Mouse (Mus musculus) megakaryocyte-erythroid progenitor cell, adult 5-6 weeks (primary cell): ENCODE results near the gene Plin5. TPM values are rescaled to one million over a fixed set of nuclear protein-coding genes. Genes with fewer than 3 reads are reported as not detected.

Source experiments
- ATAC-seq: replicated peaks from 2 replicates; pipeline ENCODE4 v1.8.0; 2016; ENCODE audit warnings: mild to moderate bottlenecking, inconsistent platforms; ENCODE audit not compliant: severe bottlenecking, poor library complexity, low FRiP score, low TSS enrichment
- total RNA-seq, 2 experiments: library from RNA; stranded (forward) in 1 of 2; stranded (reverse) in 1 of 2; fragments of 200-1000, 215-1000 nt in 1 of 2; fragments of >200 nt in 1 of 2; fragmentation: Nextera tagmentation in 1 of 2; gene quantifications; 2 replicates each; pipeline ENCODE4 v1.2.3; 2014 to 2017

Gene Plin5
- total RNA-seq, 2 experiments from 2014 or later = not detected

DNA sequence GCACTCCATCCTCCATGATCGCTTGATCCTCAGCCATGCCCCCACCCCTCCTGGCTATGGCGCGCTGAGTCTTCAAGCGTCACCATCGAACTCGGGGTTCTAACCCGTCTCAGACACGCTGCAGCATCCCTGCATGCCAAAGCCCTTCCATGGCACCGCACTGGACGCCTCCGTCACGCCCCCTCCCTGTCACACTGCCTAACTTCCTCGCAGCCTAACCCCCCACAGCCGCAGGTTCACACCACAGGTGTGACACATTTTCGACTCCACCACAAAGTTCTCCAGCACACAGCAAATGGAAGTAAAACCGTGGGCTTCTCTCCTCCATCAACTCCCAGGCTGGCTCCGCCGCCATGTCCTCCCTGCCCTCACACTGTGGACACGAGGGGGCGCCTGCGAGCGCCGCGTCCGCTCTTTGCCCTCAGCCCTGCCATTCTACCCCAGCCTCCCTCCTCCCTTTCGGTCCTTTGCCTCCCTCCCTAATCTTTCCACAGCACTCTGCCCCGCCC lies 17.1 kb upstream of the Plin5 start:
- peak; percentile 75 for ATAC-seq

DNA sequence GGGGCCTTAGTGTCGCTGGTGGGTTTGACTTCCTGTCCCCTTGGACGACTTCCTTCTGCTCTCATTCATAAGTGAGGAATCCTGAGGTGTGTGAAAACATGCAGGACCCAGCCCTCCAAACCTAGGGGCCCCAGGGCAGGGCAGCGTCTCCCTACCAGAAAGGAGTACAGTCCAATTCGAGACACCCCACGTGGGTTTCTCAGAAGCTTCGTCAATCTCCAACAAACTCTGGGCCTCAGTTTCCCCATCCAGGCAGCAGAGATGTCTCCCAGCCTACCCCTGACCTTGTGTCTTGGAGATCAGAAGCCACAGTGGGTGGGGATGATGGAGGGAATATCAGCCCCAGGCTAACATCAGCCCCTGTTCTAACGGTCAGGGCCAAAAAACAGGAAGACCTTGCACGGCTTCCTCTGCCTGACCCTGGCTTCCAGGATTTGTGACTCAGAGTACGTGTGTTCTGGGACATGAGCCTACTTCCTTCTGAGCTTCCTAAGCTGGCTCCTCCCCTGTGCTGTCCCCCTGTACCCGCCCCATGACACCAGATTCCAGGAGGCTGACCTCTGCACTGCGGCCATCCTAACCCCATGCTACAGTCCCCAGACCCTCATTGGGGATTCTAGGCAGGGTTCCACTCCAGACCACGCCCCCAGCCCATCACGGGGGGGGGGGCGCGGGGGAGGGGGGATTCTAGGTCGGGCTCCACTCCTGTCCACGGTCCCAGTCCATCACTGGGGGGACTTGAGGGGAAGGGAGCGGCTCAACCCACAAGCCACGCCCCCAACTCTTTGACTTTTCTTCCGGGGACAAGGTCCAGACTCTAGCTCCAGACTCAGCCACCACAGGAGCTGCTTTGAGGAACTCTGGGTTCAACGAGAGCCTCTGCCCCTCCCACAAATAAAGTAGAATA lies 16.3 kb upstream of the Plin5 start:
- no peak for ATAC-seq

DNA sequence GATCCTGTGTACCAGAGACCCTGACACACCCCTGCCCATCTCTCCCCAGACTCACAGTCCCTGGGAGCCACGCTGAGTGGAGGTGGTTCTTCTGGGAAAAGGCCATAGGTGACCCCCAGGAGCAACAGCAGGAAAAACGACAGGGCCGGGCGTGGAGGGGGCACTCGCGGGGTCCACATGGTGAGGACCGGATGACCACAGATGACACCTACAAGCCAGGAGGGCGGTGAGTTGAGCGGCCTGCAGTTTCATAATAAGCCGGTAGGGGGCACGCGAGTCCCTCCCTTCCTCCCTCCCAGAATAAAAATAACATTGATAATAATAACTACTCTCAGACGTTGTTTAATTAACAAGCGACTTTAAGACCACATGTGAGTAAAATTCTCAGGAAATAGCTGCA lies 15.3 kb upstream of the Plin5 start:
- ATAC-seq = 0 out of 2 replicates have a peak, but pooled peaks have one; percentile 23

DNA sequence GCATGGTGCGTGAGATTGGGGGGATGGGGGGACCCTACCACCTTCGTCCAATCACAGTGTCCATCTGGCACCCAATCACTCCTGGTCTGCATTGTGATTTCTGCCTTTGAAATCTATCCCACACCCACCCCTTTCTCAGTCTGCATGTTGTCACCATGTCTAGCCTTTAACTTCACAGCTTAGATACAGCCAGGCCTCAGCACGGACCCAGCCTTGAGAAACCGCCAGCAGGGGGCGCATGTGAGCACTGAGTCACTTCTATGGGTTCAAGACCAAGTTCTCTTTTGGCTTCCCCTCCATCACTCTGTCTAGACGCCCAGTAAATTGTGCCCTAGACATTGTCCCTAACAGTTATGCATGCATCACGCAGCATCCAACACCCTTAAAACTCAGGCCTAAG lies 14.4 kb upstream of the Plin5 start:
- peak; percentile 32; the same call in 1 of the 2 replicates for ATAC-seq

DNA sequence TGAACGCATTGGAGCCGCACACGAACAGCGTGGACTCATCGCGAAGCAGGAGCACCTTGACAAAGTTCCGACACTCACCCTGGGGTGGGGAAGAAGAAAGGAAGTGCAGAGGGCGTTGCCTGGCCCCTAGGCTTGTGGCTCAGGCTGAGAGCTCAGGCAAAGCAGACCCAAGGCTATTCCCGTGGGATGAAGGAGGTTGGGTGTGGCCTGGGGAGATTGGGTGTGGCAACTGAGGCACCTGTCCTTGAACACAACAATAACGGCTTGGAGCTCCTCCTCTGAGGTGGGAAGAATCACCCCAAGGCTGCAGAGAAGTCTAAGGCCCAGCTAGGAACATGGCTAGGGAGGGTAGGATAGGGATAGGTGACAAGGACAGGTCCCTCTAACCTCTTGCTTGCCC lies 13.7 kb upstream of the Plin5 start:
- ATAC-seq = no peak

DNA sequence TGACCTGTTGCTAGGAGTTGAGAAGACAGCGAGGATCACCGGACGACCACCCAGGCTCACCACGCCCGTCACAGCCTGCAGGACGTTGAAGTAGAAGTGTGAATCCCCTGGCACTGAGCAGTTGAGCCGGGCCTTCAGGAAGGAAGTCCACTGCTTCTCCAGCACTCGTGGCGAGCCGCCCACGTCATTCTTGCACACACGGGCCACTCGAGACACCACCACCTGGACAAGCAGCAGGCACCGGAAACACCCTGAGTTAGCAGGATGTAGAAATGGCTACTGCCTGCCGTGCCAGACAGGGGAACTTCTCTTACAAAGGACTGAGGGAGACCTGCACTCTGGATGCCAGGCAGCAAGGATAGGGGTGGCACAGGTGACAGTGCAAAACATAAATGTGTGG lies 10.8 kb upstream of the Plin5 start:
- no peak for ATAC-seq

DNA sequence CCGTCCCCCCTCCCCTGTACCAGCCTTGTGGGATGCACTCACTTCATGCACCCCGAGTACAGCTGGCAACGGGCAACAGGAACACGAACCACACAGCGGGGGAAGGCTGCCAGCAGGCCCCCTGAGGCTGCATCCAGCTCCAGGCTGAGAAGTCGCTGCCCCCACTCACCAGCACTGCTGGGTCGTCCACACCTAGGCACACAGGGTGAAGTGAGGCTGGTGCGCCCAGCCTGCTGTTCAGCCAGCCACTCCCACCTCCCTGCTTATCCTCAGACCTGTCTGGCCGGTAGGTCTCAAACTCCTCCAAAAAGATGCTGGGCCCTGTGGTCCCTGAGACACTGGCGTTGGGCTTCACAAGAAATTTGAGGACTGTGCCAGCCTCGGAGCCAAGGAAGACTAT lies 8.8 kb upstream of the Plin5 start:
- ATAC-seq = no peak

DNA sequence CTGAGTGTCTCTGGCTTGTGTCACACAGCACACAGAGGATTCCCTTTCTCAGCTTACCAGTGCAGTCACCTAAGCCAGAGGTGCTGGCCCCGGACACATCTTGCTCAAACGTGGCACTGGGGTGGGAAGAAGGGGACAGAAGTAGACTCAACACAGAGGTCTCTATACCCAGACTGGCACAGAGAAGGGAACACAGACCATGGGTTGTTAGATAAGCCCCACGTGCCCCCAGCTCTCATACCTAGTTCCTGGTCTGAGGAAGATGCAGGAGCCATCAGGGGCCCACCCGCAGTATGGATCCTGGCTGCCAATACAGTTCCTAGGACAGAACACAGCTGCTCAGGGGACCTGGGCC lies 7.9 kb upstream of the Plin5 start:
- ATAC-seq = no peak

DNA sequence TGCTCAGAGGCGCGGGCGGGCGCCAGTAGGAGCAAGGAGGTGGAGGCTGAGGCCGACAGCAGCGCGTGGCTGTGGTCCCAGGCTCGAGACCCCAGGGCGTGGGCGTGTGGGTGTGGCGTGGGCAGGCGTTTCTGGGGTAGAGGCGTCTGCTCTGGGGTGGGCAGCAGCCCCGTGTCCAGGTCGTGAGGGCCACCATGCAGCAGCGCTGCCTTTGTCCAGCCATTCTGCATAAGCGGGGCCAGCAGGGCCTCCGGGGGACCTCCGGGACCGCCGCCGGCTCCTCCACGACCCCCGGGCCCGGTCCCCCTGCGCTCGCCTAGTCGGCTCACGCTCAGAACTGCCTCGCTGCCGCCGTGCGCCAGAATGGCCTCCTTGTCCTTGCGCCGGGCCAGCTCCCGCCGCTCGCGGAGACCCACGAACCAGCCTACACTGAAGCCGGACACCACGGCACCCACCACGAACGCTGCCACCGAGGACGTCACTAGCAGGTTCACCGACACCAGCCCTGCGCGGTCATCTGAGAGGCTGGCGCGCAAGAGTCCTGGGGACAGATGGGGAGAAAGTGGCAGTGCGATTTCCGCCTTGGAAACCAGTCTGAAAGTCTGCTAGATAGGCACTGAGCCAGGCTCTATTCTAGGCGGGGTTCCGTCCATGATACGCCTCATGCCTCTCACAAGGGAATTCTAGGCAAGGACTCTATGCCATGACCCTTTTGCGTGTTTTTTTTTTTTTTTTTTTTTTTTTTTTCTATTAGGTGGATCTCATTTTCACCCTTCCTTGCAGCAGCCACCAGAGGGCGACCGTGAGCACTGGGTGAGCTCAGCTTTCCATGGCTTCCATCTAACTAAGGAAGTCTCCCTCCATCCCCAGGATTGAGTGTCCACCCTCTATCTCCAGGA lies 7.2 kb upstream of the Plin5 start:
- no peak; the same call in 1 of the 2 replicates for ATAC-seq

DNA sequence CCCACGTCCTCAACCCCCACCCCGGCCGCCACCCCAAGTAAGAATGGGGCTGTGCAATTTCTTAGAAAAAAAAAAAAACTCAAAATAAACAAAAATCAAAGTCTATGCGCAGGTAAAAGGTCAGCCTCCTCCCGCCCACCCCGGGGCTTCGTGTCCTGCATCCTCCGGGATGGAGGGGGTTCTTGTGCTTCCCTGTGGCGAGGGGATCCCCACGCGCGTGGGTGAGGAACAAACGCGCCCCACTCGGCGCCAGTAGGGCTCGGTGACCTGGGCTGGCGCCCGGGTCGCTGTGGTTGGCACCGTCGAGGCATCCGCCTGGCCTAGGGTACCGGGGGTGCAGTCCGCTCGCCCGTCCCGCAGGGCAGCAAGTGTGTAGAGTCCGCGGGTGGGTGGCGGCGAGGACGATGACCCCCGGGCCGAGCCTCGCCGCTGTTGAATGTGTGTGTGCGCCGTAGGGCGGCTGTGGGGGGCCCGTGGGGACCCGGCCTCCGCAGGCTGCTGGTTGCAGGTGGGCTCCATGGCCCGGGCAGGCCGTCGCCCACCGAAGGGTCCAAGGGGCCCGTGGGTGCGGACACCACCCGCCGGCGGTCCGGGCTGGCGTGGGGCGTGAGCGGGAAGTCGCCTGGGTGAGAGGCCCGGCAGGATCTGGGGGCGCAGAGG lies 6.4 kb upstream of the Plin5 start:
- no peak for ATAC-seq

DNA sequence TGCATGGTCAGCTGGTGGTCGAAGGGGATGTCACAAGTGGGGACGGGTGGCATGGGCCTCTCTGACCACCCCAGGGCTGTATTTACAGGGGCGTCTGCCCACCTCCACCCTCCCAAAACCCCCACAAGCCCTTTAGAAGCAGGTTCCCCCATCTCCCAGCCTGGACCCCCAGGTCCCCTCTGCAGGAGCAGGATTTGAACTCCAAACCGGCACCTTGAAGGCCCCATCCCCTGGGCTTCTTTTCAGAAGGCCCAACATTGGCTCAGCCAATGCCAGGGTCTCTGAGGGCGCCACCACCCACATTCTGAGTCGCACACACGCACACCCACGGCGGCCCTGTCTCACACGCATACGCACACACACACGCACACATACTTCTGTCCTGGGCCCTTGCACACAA lies 5.8 kb upstream of the Plin5 start:
- no peak for ATAC-seq

DNA sequence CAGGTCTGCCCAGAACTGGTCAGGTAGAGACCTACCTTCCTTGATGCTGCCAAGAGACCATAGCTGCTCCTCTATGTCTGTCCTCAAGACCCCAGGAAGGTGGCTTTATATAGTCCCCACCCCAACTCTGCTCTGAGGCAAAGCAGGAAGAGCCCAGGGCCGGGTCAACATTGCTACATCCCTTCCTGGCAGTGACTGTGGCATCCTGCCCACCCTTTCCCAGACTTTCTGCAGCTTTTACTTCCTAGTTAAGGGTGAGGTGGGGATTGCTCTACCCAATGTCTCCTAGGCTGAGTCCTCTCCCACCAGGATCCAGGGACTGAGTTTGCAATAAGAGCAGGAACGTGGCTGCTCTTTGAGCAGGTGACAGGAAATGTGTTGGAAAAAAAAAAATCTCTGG lies 4.4 kb upstream of the Plin5 start, which contains the start of gene Lrg1:
Lrg1 (minus strand) TSS at position 176 of the 400 bp plus-strand sequence.
- no peak for ATAC-seq

DNA sequence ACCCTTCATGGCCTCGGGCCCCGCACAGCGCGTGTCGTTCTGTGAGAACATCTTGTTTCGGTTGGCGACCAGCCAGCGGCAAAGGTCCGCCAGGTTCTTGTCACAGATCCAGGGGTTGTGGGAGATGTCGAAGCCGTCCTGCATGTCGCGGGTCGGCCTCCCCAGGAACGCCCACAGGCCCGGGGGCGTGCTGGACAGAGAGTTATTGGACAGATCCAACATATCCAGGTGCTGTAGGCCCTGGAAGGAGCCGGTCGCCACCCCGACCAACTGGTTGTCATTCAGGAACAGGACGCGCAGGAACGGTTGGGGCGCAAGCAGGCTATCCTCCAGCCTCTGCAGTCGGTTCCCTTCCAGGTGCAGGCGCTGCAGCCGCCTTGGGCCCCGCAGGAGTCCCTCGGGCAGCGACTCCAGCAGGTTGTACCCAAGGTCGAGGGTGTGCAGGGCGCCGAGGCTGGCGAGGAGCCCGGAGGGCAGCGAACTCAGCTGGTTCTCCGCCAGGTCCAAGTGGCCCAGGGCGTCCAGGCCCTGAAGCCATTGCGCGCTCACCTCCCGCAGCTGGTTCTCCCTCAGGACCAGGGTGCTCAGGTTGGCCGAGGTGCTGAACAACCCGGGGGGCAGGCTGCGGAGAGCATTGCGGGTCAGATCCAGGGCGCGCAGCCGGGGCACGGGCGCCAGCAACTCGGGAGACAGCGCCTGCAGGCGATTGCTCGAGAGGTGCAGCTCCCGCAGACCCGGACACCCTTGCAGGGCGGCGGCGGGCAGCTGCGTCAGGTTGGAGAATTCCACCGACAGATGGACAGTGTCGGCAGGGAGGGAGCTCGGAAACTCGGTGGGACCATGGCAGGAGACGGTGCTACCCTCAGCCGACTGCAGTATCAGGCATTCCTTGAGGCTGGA lies 2.8 kb upstream of the Plin5 start:
- no peak for ATAC-seq

DNA sequence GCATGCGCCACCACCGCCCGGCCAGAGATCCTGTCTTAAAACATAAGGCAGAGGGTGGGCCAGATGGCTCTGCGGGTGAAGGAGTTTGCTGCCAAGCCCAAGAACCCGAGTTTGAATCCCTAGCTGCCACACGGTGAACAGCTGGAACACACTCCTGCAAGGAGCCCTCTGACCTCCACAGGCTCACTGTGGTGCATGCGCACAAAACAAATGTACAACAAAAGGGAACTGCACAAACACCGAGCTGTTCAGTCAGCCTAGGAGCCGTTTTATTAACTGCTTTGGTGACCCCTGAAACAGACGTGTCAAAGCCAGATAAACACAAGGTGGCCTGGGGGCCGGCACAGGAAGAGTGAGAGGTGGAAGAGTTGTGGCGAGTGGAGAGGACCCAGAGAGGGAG lies 2.0 kb upstream of the Plin5 start:
- no peak for ATAC-seq

DNA sequence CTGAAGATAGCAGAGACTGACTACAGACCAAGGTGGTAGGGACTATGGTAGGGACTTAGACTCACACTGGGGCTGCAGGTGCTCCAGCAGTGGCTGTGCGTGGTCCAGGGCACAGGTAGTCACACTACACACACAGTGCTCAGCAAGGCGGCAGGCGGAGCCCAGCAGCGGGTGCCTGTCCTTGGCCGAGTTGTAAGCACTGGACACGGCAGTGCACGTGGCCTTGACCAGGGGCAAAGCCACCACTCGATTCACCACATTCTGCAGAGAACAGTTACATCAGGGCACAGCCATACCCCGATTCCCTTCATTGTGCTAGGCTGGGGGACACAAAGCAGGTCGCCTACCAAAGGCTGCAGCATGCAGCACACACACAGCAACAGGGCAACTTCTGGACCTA lies 1.2 kb downstream of the Plin5 start:
- no peak for ATAC-seq

DNA sequence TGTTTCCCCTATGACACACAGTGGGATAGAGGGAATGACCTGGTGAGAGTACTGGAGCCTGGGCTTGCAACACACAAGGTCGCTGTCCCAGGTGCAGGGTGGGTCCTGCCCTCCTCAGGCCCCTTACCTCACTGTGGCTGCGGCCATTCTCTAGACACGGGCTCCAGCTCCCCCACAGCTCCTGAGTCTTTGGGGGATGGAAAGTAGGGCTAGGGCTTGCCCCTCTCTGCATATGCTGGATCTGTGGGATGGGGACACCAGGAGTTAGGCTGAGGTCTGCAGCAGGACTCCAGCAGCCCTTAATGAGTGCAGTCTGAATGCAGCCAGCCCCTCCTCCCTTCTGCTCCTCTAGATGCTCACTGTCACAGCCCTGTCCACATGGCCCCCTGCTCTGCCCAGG lies 4.7 kb downstream of the Plin5 start:
- no peak for ATAC-seq

DNA sequence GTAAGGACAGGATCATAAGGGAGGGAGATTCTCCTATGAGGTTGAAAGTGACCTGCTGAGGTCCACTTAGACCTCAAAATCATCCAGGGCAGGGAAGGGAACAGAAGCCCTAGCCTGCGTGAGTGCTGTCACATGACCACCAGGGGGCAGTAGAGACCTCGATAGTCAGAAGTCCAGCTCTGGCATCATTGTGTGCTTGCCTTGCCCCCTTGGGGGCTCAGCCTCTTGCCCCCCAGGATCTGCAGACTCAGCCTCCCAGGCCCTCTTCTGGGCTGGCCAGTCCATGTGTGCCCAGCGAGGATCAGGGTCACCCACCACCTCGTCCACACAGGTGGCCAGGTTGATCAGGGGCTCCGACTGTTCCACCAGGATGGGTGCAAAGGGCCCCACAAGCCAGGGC lies 5.5 kb downstream of the Plin5 start:
- peak; percentile 76; the same call in 1 of the 2 replicates for ATAC-seq

DNA sequence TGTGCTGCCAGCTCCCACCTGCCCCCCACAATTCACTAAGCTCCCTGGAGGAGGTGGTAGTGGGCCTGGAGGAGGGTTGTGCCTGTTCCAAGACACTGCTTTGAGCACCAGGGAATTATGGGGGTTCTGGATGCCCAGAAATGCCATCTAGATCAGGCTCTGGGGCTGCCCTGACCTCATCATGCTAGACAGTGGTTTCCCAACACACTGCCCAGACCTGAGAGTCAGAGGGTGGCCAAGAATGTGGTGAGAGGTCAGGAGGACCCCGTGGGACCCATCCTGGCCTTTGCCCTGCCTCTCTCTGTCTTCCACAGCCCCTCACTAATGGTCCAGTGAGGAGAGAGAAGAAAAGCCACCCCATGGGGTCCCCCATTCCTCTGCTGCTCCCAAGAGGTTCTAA lies 6.4 kb downstream of the Plin5 start:
- no peak for ATAC-seq

DNA sequence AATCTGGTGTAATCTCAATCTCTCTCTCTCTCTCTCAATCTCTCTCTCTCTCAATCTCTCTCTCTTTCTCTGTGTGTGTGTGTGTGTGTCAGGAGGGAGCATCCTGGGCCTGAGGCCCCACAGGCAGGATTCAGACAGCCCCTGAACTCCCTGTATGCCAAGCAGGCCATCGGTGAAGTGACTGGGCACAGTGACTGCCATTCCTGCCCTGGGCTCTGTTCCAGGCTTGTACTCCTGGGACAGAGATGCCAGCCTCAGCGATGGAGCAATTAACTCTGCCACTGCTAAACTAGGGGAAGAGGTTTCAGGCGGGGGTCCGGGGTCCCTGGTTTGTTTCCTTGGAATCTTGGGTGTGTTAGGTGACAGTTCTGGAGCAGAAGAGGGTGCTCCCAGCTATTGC lies 6.8 kb downstream of the Plin5 start:
- ATAC-seq = no peak
